Mouse (Mus musculus) lung, postnatal 0 days (tissue): Measurements from ENCODE around the gene Olfr183.

Experiments used
- CTCF ChIP-seq: IDR thresholded peaks from 2 replicates; pipeline ENCODE4 v1.5.1; 2016; ENCODE audit warnings: antibody characterized with exemption, mild to moderate bottlenecking
- EP300 ChIP-seq: IDR thresholded peaks from 2 replicates; pipeline ENCODE4 v1.6.1; 2016; ENCODE audit warnings: antibody characterized with exemption, mild to moderate bottlenecking, control low read depth

DNA sequence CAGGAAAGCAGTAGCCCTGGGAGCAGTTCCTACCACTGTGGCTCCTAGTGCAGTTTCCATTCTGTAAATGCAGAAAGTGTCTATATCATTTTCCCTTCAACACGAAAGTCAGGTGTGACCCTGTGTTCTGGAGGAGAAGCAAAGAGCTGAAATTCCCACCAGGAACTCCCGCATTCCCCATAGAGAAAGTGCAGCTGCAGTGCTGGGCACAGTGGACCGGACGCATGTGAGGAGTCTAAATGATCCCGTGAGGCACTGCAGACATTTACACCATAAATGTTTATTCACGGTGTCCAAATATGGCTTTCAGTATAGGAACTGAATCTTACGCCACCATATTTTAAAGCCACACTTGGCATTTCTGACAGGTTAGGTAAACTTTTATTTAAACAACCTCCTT is 44.6 kb downstream of the Olfr183 start, which contains the start of gene Olfr187:
- TF ChIP-seq CTCF = no peak
- TF ChIP-seq EP300 = no peak
